Mouse (Mus musculus) neural tube, embryonic 11.5 days (tissue): Measurements from ENCODE around the gene Map4k4. TPM values are rescaled to one million over a fixed set of nuclear protein-coding genes. Genes with fewer than 3 reads are reported as not detected.

Source experiments
- ATAC-seq: fragments of 200-750 bp; cut with Nextera tagmentation; 2 replicates; pipeline ENCODE4 v1.8.0; 2017; ENCODE audit warnings: moderate number of reproducible peaks, mild to moderate bottlenecking, moderate TSS enrichment, moderate library complexity; ENCODE audit not compliant: insufficient read depth, low FRiP score, low TSS enrichment
- DNase-seq: peaks from one replicate; pipeline ENCODE4 v3.0.0-alpha.2; 2015; ENCODE audit warnings: low spot score
- H3K27ac ChIP-seq: fragments of 300-500 bp; sonication (generic); 2 replicates; pipeline ENCODE4 v1.5.1; 2014; ENCODE audit warnings: low read depth, mild to moderate bottlenecking, low read length
- H3K27me3 ChIP-seq: fragments of 300-500 bp; sonication (generic); 2 replicates; pipeline ENCODE4 v1.6.1; 2014; ENCODE audit warnings: mild to moderate bottlenecking, low read length, mixed read lengths; ENCODE audit not compliant: control insufficient read depth, insufficient read depth
- H3K36me3 ChIP-seq: fragments of 300-500 bp; sonication (generic); 2 replicates; pipeline ENCODE4 v1.6.1; 2014; ENCODE audit warnings: mild to moderate bottlenecking, low read length, moderate library complexity, mixed read lengths; ENCODE audit not compliant: control insufficient read depth, insufficient read depth
- H3K4me1 ChIP-seq: fragments of 300-500 bp; sonication (generic); 2 replicates; pipeline ENCODE4 v1.6.1; 2014; ENCODE audit warnings: low read length, mixed read lengths; ENCODE audit not compliant: control insufficient read depth, insufficient read depth
- H3K4me2 ChIP-seq: fragments of 300-500 bp; sonication (generic); 2 replicates; pipeline ENCODE4 v1.6.1; 2014; ENCODE audit warnings: low read depth, mild to moderate bottlenecking, moderate library complexity
- H3K4me3 ChIP-seq: fragments of 300-500 bp; sonication (generic); 2 replicates; pipeline ENCODE4 v1.5.1; 2014; ENCODE audit warnings: low read depth, low read length
- H3K9ac ChIP-seq: fragments of 300-500 bp; sonication (generic); 2 replicates; pipeline ENCODE4 v1.6.1; 2014; ENCODE audit warnings: mild to moderate bottlenecking, low read length
- H3K9me3 ChIP-seq: fragments of 300-500 bp; sonication (generic); 2 replicates; pipeline ENCODE4 v1.6.1; 2016; ENCODE audit warnings: low read length; ENCODE audit not compliant: control insufficient read depth
- WGBS: fragments of 180-500 bp; shearing (Covaris S2); extraction: QIAGEN DNeasy Blood & Tissue Kit; methylation state at CpG from one replicate; pipeline ENCODE4 v1.1.7; 2014; 5-methylcytosine and 5-hydroxymethylcytosine counted together
- polyA plus RNA-seq: library from polyadenylated mRNA; unstranded; fragments of >200 nt; fragmentation: Nextera tagmentation; extraction: Ambion mirVana; gene quantifications from 2 replicates; pipeline ENCODE4 v1.2.1, GENCODE M21; 2014

Gene Map4k4
- polyA plus RNA-seq, 1 experiment from 2014 or later: 39.4 TPM

DNA sequence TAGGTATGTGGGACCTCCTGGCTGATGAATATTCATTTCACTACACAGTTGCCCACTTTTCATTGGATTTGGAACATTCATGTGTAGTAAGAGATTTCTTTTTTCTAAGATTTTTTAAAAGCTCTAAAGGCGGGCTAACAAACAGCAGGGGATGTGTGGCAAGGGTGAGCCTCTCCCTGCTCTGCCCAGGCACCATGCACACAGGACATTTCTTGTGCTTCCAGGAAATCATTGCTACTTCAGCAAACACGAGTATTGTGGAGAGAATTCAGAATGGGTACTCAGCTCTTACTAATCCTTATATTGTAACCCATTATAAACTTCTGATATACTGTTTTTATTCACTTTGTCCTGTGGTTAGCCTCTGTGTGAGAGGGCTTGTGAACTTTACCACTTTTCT, 94.9 kb downstream of the Map4k4 start:
- Histone ChIP-seq H3K27ac (no peak overlapping the region), H3K4me3 (no peak overlapping the region), H3K4me2 (no peak overlapping the region), H3K9ac (no peak overlapping the region), H3K27me3 (no peaks in the 10 kb centered on the region), H3K4me1 (no peaks in the 10 kb centered on the region), H3K9me3 (no peaks in the 10 kb centered on the region), H3K36me3 (peaks cover 32% of the 10 kb centered on the region)
- WGBS: 92% methylated on average over 2 of the region's 2 CpGs
- DNase-seq: no peak
- ATAC-seq: no peak

DNA sequence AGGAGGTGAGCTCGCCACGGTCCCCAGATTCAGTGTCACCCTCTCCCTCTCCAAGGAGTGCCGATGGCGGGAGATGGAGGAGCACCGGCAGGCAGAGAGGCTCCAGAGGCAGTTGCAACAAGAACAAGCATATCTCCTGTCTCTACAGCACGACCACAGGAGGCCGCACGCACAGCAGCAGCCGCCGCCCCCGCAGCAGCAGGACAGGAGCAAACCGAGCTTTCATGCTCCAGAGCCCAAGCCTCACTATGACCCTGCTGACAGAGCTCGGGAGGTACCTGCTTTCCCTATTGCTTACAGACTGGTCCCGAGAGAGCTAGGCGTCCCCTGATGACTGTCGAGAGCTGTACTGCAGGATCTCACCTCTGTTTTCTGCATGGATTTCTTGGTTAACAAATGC, 99.8 kb downstream of the Map4k4 start:
- Histone ChIP-seq H3K4me1 (no peaks in the 10 kb centered on the region), H3K4me2 (no peak overlapping the region), H3K4me3 (no peak overlapping the region), H3K9ac (no peak overlapping the region), H3K9me3 (no peaks in the 10 kb centered on the region), H3K27ac (no peak overlapping the region), H3K36me3 (peaks cover 35% of the 10 kb centered on the region), H3K27me3 (no peaks in the 10 kb centered on the region)
- no peak for DNase-seq
- no peak for ATAC-seq
- WGBS: 87% methylated on average over 16 of the region's 16 CpGs

DNA sequence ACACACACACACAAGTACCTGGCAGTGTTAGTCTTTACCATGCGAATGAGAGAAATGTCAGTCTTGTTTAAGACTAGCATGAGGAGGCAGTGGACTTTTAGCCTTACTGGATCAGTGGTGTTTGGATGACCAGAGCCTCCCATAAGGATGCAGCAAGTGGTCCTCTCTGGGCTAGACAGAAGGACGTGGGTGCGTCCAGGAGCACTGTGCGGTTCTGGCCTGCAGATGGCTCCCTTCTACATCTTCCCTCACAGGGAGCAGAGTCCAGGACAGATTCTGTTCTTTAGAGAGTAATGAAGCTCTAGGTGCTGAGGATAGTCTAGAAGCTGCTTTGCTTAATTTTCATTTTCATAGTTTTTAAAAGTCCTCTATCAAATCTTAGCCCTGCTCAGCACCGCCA, 100.2 kb downstream of the Map4k4 start:
- ATAC-seq (no peak), DNase-seq (no peak)
- no peaks in the 10 kb centered on the region for H3K27me3 ChIP-seq
- peaks cover 39% of the 10 kb centered on the region for H3K36me3 ChIP-seq
- H3K9me3 ChIP-seq: no peaks in the 10 kb centered on the region
- no peak overlapping the region for H3K4me2 ChIP-seq
- no peaks in the 10 kb centered on the region for H3K4me1 ChIP-seq
- 69% methylated on average over 5 of the region's 5 CpGs for WGBS
- H3K27ac ChIP-seq: no peak overlapping the region
- H3K4me3 ChIP-seq: no peak overlapping the region
- no peak overlapping the region for H3K9ac ChIP-seq

DNA sequence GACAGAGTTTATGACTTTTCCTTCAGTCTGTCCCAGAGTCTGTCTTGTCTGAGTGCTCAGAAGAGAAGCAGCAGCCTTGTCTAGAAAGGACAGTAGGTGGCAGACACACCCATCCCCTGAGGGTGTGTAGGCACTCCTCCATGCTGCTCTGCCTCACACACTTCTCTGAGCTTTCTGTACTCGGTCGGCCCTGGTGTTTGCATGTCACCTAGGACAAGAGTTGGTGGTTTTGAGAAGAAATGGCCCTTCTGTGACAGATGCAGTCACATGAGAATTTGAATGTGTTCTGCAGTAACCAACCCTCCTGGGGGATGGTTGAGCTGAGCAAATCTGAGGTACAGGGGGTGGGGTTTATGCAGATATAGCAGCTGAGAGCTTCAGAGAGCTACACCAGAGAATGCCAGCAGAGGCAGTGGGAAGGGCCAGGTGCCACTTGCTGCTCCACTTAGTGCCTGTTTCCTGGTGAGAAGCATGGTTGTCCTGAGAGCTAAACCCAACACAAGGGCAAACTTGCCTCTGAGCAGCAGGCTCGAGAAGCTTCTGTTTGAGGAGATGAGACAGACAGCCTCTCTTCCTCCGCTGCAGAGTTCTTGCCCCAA, 101.5 kb downstream of the Map4k4 start:
- H3K9ac ChIP-seq: no peak overlapping the region
- WGBS: 84% methylated on average over 4 of the region's 4 CpGs
- H3K4me1 ChIP-seq: no peaks in the 10 kb centered on the region
- H3K4me3 ChIP-seq: no peak overlapping the region
- H3K4me2 ChIP-seq: no peak overlapping the region
- no peaks in the 10 kb centered on the region for H3K27me3 ChIP-seq
- no peaks in the 10 kb centered on the region for H3K9me3 ChIP-seq
- peaks cover 40% of the 10 kb centered on the region for H3K36me3 ChIP-seq
- DNase-seq (no peak), ATAC-seq (no peak)
- H3K27ac ChIP-seq: no peak overlapping the region

DNA sequence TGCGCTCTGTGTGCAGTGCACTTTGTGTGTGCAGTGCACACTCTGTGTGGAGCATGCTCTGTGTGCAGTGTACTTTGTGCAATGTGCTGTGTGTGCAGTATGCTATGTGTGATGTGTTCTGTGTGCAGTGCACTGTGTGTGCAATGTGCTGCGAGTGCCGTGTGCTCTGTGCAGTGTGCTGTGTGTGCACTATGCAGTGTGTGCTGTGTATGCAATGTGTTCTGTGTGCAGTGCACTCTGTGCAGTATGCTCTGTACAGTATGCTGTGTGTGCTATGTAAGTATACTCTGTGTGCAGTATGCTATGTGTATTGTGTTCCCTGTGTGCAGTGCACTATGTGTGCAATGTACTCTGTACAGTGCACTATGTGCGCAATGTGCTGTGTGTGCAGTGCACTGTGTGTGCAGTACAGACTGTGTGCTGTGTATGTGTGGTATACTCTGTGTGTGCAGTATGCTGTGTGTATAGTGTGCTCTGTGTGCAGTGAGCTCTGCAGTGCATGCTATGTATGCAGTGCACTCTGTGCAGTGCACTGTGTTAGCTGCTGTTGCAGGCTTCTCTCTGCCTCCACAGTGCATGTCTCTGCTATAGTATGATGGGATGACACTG, 105.4 kb downstream of the Map4k4 start:
- no peak overlapping the region for H3K27ac ChIP-seq
- H3K4me3 ChIP-seq: no peak overlapping the region
- DNase-seq: no peak
- no peaks in the 10 kb centered on the region for H3K27me3 ChIP-seq
- no peaks in the 10 kb centered on the region for H3K9me3 ChIP-seq
- H3K4me2 ChIP-seq: no peak overlapping the region
- peaks cover 48% of the 10 kb centered on the region for H3K36me3 ChIP-seq
- H3K4me1 ChIP-seq: no peaks in the 10 kb centered on the region
- no peak overlapping the region for H3K9ac ChIP-seq
- WGBS: 97% methylated on average over 4 of the region's 4 CpGs
- no peak for ATAC-seq

DNA sequence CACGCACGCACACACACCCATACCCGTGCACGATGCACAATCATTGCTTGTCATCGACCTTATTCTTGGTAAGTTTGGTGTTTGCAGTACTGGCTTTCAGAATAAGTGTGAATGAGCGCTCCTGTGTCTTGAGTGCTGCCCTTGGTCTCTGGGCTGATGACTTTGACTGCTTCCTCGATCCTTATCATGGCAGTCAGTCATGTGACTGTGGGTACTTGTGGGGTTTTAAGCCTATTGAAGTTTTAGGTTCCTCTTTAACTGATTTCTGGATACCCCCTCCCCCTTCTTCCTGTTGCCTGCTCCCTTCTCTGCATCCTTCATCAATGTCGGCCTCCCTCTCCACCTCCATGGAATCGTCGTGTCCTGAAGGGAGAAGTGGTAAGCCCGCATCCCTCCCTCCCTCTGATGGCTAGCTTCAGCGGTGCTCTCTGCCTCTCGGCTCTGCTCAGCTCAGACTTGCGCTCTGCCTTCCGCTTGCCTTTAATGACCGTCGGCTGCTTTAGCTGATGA, 107.3 kb downstream of the Map4k4 start:
- H3K9ac ChIP-seq: no peak overlapping the region
- no peak overlapping the region for H3K27ac ChIP-seq
- no peaks in the 10 kb centered on the region for H3K4me1 ChIP-seq
- H3K36me3 ChIP-seq: peaks cover 43% of the 10 kb centered on the region
- ATAC-seq (no peak), DNase-seq (no peak)
- 81% methylated on average over 17 of the region's 17 CpGs for WGBS
- no peaks in the 10 kb centered on the region for H3K27me3 ChIP-seq
- no peak overlapping the region for H3K4me2 ChIP-seq
- H3K9me3 ChIP-seq: no peaks in the 10 kb centered on the region
- no peak overlapping the region for H3K4me3 ChIP-seq

DNA sequence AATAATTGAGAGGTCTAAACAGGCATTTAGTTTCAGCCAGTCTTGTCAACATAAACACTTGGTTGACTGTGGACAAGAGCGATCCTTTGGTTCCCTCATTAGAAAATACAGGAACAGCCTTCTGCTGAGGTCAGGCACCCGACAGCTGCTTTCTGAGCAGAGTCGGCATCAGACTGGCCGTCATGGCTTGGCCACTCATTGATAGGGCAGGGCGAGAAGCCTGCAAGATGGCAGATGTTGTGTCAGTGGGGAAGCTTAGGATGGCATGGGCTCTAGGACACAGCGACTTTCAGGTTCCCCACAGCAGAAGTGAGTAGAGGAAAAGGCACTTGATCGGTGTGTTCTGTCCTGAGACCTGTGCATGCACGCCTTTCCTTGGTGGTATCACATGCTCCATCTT, 112.0 kb downstream of the Map4k4 start:
- Histone ChIP-seq H3K27me3 (no peaks in the 10 kb centered on the region), H3K9me3 (no peaks in the 10 kb centered on the region), H3K36me3 (peaks cover 41% of the 10 kb centered on the region), H3K27ac (no peak overlapping the region), H3K9ac (no peak overlapping the region), H3K4me2 (no peak overlapping the region), H3K4me3 (no peak overlapping the region), H3K4me1 (no peaks in the 10 kb centered on the region)
- 95% methylated on average over 8 of the region's 8 CpGs for WGBS
- DNase-seq (no peak), ATAC-seq (no peak)

DNA sequence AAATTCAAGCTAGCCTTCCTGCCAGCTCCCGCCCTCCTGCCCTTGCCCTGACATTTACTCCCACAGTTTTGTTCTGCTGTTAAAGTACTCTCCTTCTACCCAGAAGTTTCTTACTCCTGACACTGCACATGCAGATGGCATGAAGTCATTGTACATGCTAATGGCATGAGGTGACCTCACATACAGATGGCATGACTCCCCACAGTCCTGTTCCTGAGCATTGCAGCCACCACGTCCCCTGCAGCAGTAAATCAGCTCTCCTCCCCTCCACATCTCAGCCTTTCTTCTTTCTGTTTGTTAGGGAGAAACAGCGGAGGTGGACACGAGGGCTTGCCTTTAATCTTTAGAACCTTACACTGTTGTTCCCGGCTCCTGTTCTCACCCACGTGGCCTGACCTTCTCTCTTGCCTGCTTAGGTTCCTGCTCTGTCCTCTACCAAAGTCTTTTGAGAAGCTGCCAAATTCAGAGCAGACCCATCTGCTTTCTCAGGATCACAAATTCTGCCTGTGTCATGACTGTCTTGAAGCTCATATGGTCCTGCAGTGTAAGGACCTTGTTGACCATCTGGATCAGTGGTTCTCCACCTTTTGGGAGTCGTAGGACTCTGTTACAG, 114.5 kb downstream of the Map4k4 start:
- no peaks in the 10 kb centered on the region for H3K27me3 ChIP-seq
- H3K4me1 ChIP-seq: no peaks in the 10 kb centered on the region
- H3K9ac ChIP-seq: no peak overlapping the region
- peaks cover 37% of the 10 kb centered on the region for H3K36me3 ChIP-seq
- H3K4me3 ChIP-seq: no peak overlapping the region
- no peak overlapping the region for H3K4me2 ChIP-seq
- 91% methylated on average over 7 of the region's 7 CpGs for WGBS
- ATAC-seq (no peak), DNase-seq (no peak)
- H3K27ac ChIP-seq: no peak overlapping the region
- no peaks in the 10 kb centered on the region for H3K9me3 ChIP-seq

DNA sequence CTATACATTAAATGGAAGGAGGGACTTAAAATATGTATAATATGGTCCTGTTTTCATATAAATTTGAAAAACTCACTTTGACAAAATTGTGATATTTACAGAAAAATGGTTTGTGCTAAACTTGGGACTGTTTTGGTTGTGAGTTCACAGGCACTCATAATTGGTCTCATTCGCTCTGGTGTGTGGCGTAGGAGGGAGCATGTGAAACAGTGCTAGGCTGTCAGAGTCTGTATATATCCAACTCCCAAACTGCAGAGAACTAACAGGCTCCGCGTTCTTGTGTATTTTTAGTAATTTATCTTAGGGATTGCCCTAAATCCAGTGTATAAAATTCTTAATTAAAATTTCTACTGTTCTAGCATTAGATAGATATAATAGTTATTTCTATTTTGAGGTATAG, 120.9 kb downstream of the Map4k4 start:
- Histone ChIP-seq H3K36me3 (peaks cover 32% of the 10 kb centered on the region), H3K4me1 (no peaks in the 10 kb centered on the region), H3K9me3 (no peaks in the 10 kb centered on the region), H3K9ac (no peak overlapping the region), H3K4me3 (no peak overlapping the region), H3K27me3 (no peaks in the 10 kb centered on the region), H3K4me2 (no peak overlapping the region), H3K27ac (no peak overlapping the region)
- 97% methylated on average over 4 of the region's 4 CpGs for WGBS
- DNase-seq (no peak), ATAC-seq (no peak)
